Mouse (Mus musculus): ENCODE results near the gene Sbf2.
"Not testable (repeated sequence)": the region's sequence is repeated elsewhere in the genome, so short reads cannot be mapped to it uniquely, and the experiment has no call there.

Sbf2 gene

GRCm38 (mm10) chr7:110583705-110584104 is 31.0 kb downstream of the Sbf2 start:
- no peak for DNase-seq (ENCODE audit: low spot score in 2 of 2)

GRCm38 (mm10) chr7:110565815-110566549 is 48.7 kb downstream of the Sbf2 start:
- no peak for DNase-seq (ENCODE audit: low spot score in 2 of 2)

GRCm38 (mm10) chr7:110561647-110562046 is 53.1 kb downstream of the Sbf2 start:
- no peak for DNase-seq (ENCODE audit: low spot score in 2 of 2)

- DNase-seq (ENCODE audit: low spot score in 2 of 2): no peak
Measured at GRCm38 (mm10) chr7:110557001-110557400, 57.7 kb downstream of the Sbf2 start.

GRCm38 (mm10) chr7:110556221-110556620 is 58.5 kb downstream of the Sbf2 start:
- DNase-seq (ENCODE audit: low spot score in 2 of 2): no peak

- DNase-seq (ENCODE audit: low spot score in 2 of 2): no peak
Measured at GRCm38 (mm10) chr7:110555260-110555659, 59.5 kb downstream of the Sbf2 start.

- no peak for DNase-seq (ENCODE audit: low spot score in 2 of 2)
Measured at GRCm38 (mm10) chr7:110548268-110548667, 66.5 kb downstream of the Sbf2 start.

GRCm38 (mm10) chr7:110543341-110543740 is 71.4 kb downstream of the Sbf2 start:
- DNase-seq (ENCODE audit: low spot score in 2 of 2): peak in 1 of 2 experiments; percentile 16

GRCm38 (mm10) chr7:110539266-110539665 is 75.5 kb downstream of the Sbf2 start:
- peak in 1 of 2 experiments; percentile 28 for DNase-seq (ENCODE audit: low spot score in 2 of 2)

GRCm38 (mm10) chr7:110530295-110530694 is 84.4 kb downstream of the Sbf2 start:
- DNase-seq (ENCODE audit: low spot score in 2 of 2): not testable (repeated sequence)

- DNase-seq (ENCODE audit: low spot score in 2 of 2): no peak
Measured at GRCm38 (mm10) chr7:110525090-110525775, 89.5 kb downstream of the Sbf2 start.

GRCm38 (mm10) chr7:110516241-110517220 is 98.2 kb downstream of the Sbf2 start:
- DNase-seq (ENCODE audit: low spot score in 2 of 2): no peak

GRCm38 (mm10) chr7:110514131-110514530 is 100.6 kb downstream of the Sbf2 start:
- no peak for DNase-seq (ENCODE audit: low spot score in 2 of 2)

- DNase-seq (ENCODE audit: low spot score in 2 of 2): no peak
Measured at GRCm38 (mm10) chr7:110498653-110499052, 116.1 kb downstream of the Sbf2 start.

GRCm38 (mm10) chr7:110491038-110491437 is 123.7 kb downstream of the Sbf2 start:
- no peak for DNase-seq (ENCODE audit: low spot score in 2 of 2)

GRCm38 (mm10) chr7:110485051-110485450 is 129.7 kb downstream of the Sbf2 start:
- DNase-seq (ENCODE audit: low spot score in 2 of 2): no peak

- no peak for DNase-seq (ENCODE audit: low spot score in 2 of 2)
Measured at GRCm38 (mm10) chr7:110470987-110471386, 143.7 kb downstream of the Sbf2 start.

- DNase-seq (ENCODE audit: low spot score in 2 of 2): no peak
Measured at GRCm38 (mm10) chr7:110463471-110463870, 151.3 kb downstream of the Sbf2 start.

GRCm38 (mm10) chr7:110432301-110432700 is 182.4 kb downstream of the Sbf2 start:
- peak; percentile 16 to 21 for DNase-seq (ENCODE audit: low spot score in 2 of 2)

- DNase-seq (ENCODE audit: low spot score in 2 of 2): no peak
Measured at GRCm38 (mm10) chr7:110416318-110416717, 198.4 kb downstream of the Sbf2 start.

- DNase-seq (ENCODE audit: low spot score in 2 of 2): no peak
Measured at GRCm38 (mm10) chr7:110414276-110414675, 200.4 kb downstream of the Sbf2 start.

- DNase-seq (ENCODE audit: low spot score in 2 of 2): no peak
Measured at GRCm38 (mm10) chr7:110402092-110402491, 212.6 kb downstream of the Sbf2 start.
